Mouse (Mus musculus): ENCODE measurements at regions not wholly inside any gene's neighbourhood (a gene's known extent, or its start where the extent isn't known, plus 50 kb on each side); places are given as distances from the start of the nearest gene placed in this dataset.

DNA sequence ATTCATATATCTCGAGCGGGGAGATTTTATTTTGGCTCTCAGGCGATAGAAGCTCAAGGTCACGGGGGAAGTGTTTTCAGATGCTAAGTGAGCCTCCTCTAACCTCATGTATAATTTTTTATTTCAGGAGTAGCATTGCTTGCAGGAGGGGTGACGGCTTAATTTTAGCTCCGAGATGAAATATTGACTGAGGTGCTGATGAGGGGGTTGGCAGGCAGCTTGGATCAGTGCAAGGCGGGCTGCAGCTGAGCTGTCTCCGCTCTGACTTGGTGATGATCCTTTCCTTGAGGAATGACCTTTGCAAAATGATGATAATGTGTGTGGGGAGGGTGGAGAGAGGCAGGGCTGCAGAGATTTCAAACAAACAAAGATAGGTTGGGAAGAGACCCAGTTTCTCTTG lies 222.6 kb downstream of the Hhipl2 start:
- no peaks in the 10 kb centered on the region for H3K36me3 ChIP-seq (ENCODE audit: control insufficient read depth, insufficient read depth, low read length)
- WGBS = 47% methylated on average over 8 of the region's 8 CpGs
- H3K4me1 ChIP-seq (ENCODE audit: control insufficient read depth, insufficient read depth, low read length) = peaks cover 5% of the 10 kb centered on the region; the same call in 1 of the 2 replicates
- H3K9ac ChIP-seq (replicated peaks; ENCODE audit: low read length) = no peak overlapping the region
- H3K27me3 ChIP-seq (ENCODE audit: control insufficient read depth, insufficient read depth, low read length) = no peaks in the 10 kb centered on the region
- ATAC-seq (ENCODE audit: low FRiP score, low TSS enrichment) (peak; percentile 37; the same call in 1 of the 2 replicates), DNase-seq (peak; percentile 24)
- H3K4me3 ChIP-seq (replicated peaks; ENCODE audit: low read depth, low read length) = no peak overlapping the region
- peak overlapping the region; percentile 22; the same call in 1 of the 2 replicates for H3K27ac ChIP-seq (replicated peaks; ENCODE audit: low read depth, low read length)
- no peaks in the 10 kb centered on the region for H3K9me3 ChIP-seq (ENCODE audit: control insufficient read depth, low read length)
- H3K4me2 ChIP-seq (ENCODE audit: low read length) = 0 out of 2 replicates have a peak overlapping the region, but pooled peaks have one; percentile 4

DNA sequence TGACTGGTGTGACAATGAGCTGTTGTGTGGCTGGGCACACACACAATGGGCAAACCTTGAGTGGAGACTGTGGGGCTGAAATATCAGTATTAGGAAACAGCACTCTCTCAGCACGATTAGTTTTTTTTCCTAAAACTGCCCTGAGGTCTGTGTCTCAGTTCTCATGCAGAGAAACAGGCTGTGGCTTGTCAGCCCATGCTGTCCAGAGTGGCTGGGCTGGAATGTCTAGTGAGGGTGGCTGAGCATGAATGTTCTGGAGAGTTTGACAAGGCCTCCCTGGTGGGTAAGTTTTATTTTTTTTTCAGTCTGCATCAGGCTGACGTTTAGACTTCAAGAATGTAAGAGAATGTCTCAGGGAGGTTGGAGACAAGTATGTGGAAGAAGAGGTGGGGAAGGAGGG lies 226.0 kb downstream of the Hhipl2 start:
- Histone ChIP-seq H3K9me3 (ENCODE audit: control insufficient read depth, low read length) (no peaks in the 10 kb centered on the region), H3K36me3 (ENCODE audit: control insufficient read depth, insufficient read depth, low read length) (no peaks in the 10 kb centered on the region), H3K4me3 (replicated peaks; ENCODE audit: low read depth, low read length) (no peak overlapping the region), H3K4me1 (ENCODE audit: control insufficient read depth, insufficient read depth, low read length) (peaks cover 5% of the 10 kb centered on the region; the same call in 1 of the 2 replicates), H3K27me3 (ENCODE audit: control insufficient read depth, insufficient read depth, low read length) (no peaks in the 10 kb centered on the region), H3K27ac (replicated peaks; ENCODE audit: low read depth, low read length) (no peak overlapping the region), H3K4me2 (ENCODE audit: low read length) (no peak overlapping the region), H3K9ac (replicated peaks; ENCODE audit: low read length) (no peak overlapping the region)
- ATAC-seq (ENCODE audit: low FRiP score, low TSS enrichment) (no peak), DNase-seq (no peak)
- 67% methylated on average over 2 of the region's 2 CpGs for WGBS

DNA sequence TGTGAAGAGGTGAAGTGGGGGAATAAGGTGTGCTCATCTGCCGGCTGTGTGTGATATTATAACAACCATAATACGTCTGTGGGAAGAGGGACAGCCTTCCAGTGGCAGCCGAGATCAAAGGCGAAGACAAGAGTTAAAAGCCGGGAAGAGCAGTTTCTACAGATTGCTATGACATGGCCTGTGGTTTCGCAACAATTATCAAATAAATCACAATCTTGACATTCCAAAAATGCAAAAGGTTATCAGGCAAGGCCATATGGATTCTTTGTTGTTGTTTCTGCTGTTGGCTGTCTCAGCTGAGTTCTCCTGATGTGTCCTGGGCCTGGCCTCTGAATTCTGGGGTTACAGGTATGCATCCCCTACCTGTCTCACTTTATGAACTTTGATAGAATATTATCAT lies 235.9 kb downstream of the Hhipl2 start:
- H3K4me1 ChIP-seq (ENCODE audit: control insufficient read depth, insufficient read depth, low read length) = no peaks in the 10 kb centered on the region
- no peak overlapping the region for H3K9ac ChIP-seq (replicated peaks; ENCODE audit: low read length)
- H3K36me3 ChIP-seq (ENCODE audit: control insufficient read depth, insufficient read depth, low read length) = no peaks in the 10 kb centered on the region
- ATAC-seq (ENCODE audit: low FRiP score, low TSS enrichment) (no peak), DNase-seq (no peak)
- no peak overlapping the region for H3K4me3 ChIP-seq (replicated peaks; ENCODE audit: low read depth, low read length)
- no peaks in the 10 kb centered on the region for H3K9me3 ChIP-seq (ENCODE audit: control insufficient read depth, low read length)
- no peak overlapping the region for H3K27ac ChIP-seq (replicated peaks; ENCODE audit: low read depth, low read length)
- no peaks in the 10 kb centered on the region for H3K27me3 ChIP-seq (ENCODE audit: control insufficient read depth, insufficient read depth, low read length)
- H3K4me2 ChIP-seq (ENCODE audit: low read length) = no peak overlapping the region
- 86% methylated on average over 6 of the region's 6 CpGs for WGBS

DNA sequence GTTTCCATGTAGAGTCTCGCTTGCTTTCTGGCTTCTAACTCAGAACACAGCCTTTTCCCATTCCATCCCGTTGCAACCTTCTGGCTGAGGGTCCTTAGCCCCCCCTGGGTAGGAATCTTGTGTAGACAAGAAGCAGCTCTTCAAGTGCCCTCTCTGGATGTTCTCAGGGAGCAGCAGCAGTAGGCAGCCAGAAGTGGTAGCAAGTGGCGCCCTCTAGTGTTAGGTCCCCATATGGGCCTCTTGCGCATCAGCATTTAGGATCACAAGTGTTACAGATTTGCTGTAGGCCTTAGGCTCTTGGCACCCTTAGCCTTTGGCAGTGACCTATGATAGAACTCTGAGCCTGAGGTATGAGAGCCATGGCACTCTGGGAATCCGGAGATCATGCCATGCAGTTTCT lies 239.0 kb downstream of the Hhipl2 start:
- H3K4me2 ChIP-seq (ENCODE audit: low read length) = no peak overlapping the region
- H3K27ac ChIP-seq (replicated peaks; ENCODE audit: low read depth, low read length) = no peak overlapping the region
- 53% methylated on average over 5 of the region's 5 CpGs for WGBS
- no peaks in the 10 kb centered on the region for H3K27me3 ChIP-seq (ENCODE audit: control insufficient read depth, insufficient read depth, low read length)
- DNase-seq = peak; percentile 66
- no peak overlapping the region for H3K9ac ChIP-seq (replicated peaks; ENCODE audit: low read length)
- H3K36me3 ChIP-seq (ENCODE audit: control insufficient read depth, insufficient read depth, low read length) = no peaks in the 10 kb centered on the region
- ATAC-seq (ENCODE audit: low FRiP score, low TSS enrichment) = no peak
- H3K4me3 ChIP-seq (replicated peaks; ENCODE audit: low read depth, low read length) = no peak overlapping the region
- no peaks in the 10 kb centered on the region for H3K4me1 ChIP-seq (ENCODE audit: control insufficient read depth, insufficient read depth, low read length)
- H3K9me3 ChIP-seq (ENCODE audit: control insufficient read depth, low read length) = no peaks in the 10 kb centered on the region

DNA sequence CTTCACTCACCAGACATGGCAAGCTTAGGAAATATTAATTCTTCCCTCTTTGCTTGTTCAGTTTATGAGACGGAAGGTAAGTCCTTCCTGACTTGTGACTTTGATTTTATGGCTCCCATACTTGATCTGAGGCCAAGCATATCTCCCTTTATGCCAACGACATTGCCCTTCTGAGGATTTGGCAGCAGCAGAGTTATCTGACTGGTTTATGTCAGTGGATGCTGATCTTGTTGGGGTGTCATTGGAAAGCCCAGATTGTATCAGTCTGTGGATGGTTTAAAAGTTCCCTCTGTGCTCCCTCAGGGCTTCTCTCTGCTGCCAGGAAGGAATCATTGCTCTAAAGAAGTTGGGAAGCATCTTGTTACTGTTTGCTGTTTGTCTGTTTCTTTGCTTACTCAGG lies 242.5 kb downstream of the Hhipl2 start:
- no peaks in the 10 kb centered on the region for H3K36me3 ChIP-seq (ENCODE audit: control insufficient read depth, insufficient read depth, low read length)
- no peak overlapping the region for H3K27ac ChIP-seq (replicated peaks; ENCODE audit: low read depth, low read length)
- DNase-seq = no peak
- 87% methylated on average over 2 of the region's 2 CpGs for WGBS
- H3K4me2 ChIP-seq (ENCODE audit: low read length) = no peak overlapping the region
- H3K4me3 ChIP-seq (replicated peaks; ENCODE audit: low read depth, low read length) = no peak overlapping the region
- no peak for ATAC-seq (ENCODE audit: low FRiP score, low TSS enrichment)
- no peaks in the 10 kb centered on the region for H3K9me3 ChIP-seq (ENCODE audit: control insufficient read depth, low read length)
- no peaks in the 10 kb centered on the region for H3K4me1 ChIP-seq (ENCODE audit: control insufficient read depth, insufficient read depth, low read length)
- no peak overlapping the region for H3K9ac ChIP-seq (replicated peaks; ENCODE audit: low read length)
- H3K27me3 ChIP-seq (ENCODE audit: control insufficient read depth, insufficient read depth, low read length) = no peaks in the 10 kb centered on the region

DNA sequence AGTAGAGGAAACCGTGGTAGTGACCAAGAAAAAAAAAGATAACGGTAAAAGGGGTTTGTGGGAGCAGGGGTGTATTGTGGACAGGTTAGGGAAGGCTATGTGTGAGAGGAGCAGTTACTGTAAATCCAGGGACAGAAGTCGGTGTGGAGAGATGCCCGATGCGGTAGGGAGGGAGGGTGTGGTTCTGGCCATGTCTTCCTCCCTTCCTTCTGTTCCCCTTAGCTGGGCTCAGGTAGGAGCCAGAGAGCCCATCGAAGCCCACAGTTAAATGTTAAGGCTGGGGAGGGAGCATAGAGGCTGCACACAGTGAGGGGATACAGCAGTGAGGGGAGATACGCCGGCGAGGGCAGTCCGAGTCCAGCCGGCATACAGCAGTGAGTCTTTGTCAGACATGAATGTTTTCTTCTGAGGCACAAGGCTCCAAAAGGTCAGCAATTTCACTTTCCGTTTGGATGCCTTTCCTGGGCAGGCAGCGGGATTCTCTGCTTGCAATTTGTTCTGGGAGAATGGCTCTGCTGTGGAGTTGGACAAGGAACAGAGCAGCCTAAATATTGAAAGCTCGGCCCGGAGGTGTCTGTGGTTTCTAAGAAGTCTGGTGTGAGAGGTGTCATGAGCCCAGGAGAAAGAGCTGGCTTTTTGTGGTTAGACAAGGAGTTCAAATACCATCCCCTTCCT lies 244.5 kb downstream of the Hhipl2 start:
- WGBS = 87% methylated on average over 15 of the region's 15 CpGs
- Histone ChIP-seq H3K4me1 (ENCODE audit: control insufficient read depth, insufficient read depth, low read length) (no peaks in the 10 kb centered on the region), H3K4me3 (replicated peaks; ENCODE audit: low read depth, low read length) (no peak overlapping the region), H3K27me3 (ENCODE audit: control insufficient read depth, insufficient read depth, low read length) (no peaks in the 10 kb centered on the region), H3K9me3 (ENCODE audit: control insufficient read depth, low read length) (no peaks in the 10 kb centered on the region), H3K9ac (replicated peaks; ENCODE audit: low read length) (no peak overlapping the region), H3K36me3 (ENCODE audit: control insufficient read depth, insufficient read depth, low read length) (no peaks in the 10 kb centered on the region), H3K27ac (replicated peaks; ENCODE audit: low read depth, low read length) (no peak overlapping the region), H3K4me2 (ENCODE audit: low read length) (no peak overlapping the region)
- ATAC-seq (ENCODE audit: low FRiP score, low TSS enrichment) = no peak
- no peak for DNase-seq

DNA sequence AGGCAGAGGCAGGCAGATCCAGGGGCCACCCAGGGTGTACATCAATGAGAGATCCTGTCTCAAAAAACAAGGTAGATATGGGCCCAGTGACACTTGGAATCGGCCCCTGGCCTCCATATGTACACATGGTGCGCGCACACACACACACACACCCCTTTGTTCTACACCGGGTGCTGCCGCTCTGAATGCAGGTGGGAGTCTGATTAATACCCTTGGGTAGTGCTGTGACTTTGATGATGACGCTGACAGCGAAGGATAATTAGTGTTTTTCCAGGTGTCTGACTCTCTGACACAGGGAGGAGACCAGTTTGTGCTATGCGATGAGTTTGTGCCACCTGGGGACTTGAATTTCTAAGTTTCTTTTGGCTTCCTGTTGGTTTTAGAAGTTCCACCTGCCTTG lies 251.3 kb downstream of the Hhipl2 start:
- ATAC-seq (ENCODE audit: low FRiP score, low TSS enrichment) (no peak), DNase-seq (no peak)
- H3K36me3 ChIP-seq (ENCODE audit: control insufficient read depth, insufficient read depth, low read length) = no peaks in the 10 kb centered on the region
- no peaks in the 10 kb centered on the region for H3K9me3 ChIP-seq (ENCODE audit: control insufficient read depth, low read length)
- H3K27me3 ChIP-seq (ENCODE audit: control insufficient read depth, insufficient read depth, low read length) = no peaks in the 10 kb centered on the region
- no peaks in the 10 kb centered on the region for H3K4me1 ChIP-seq (ENCODE audit: control insufficient read depth, insufficient read depth, low read length)
- no peak overlapping the region for H3K4me2 ChIP-seq (ENCODE audit: low read length)
- no peak overlapping the region for H3K9ac ChIP-seq (replicated peaks; ENCODE audit: low read length)
- H3K4me3 ChIP-seq (replicated peaks; ENCODE audit: low read depth, low read length) = no peak overlapping the region
- WGBS = 81% methylated on average over 8 of the region's 8 CpGs
- H3K27ac ChIP-seq (replicated peaks; ENCODE audit: low read depth, low read length) = no peak overlapping the region

DNA sequence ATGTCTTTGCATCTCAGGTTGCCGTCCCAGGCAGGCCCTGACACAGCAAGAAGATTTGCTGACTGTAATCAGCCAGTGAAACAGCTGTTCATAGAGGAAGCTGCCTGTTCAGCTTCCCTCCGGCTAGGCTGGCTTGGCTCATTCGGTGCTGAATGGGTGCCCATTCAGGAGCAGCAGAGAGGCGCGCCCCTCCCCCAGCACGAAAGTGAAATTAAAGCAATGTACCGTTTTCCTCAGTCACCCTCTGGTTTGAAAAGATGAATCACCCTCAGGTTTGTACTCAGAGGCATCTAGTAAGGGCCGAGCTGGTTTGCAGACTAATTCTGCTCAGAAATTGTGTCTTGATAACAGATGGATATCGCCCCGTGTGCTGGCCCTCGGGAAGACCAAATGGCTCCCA lies 251.7 kb downstream of the Hhipl2 start:
- no peak overlapping the region for H3K4me3 ChIP-seq (replicated peaks; ENCODE audit: low read depth, low read length)
- no peak overlapping the region for H3K4me2 ChIP-seq (ENCODE audit: low read length)
- WGBS = 68% methylated on average over 11 of the region's 11 CpGs
- H3K9me3 ChIP-seq (ENCODE audit: control insufficient read depth, low read length) = no peaks in the 10 kb centered on the region
- no peak overlapping the region for H3K27ac ChIP-seq (replicated peaks; ENCODE audit: low read depth, low read length)
- H3K27me3 ChIP-seq (ENCODE audit: control insufficient read depth, insufficient read depth, low read length) = no peaks in the 10 kb centered on the region
- H3K36me3 ChIP-seq (ENCODE audit: control insufficient read depth, insufficient read depth, low read length) = no peaks in the 10 kb centered on the region
- no peak overlapping the region for H3K9ac ChIP-seq (replicated peaks; ENCODE audit: low read length)
- H3K4me1 ChIP-seq (ENCODE audit: control insufficient read depth, insufficient read depth, low read length) = no peaks in the 10 kb centered on the region
- DNase-seq (peak; percentile 29), ATAC-seq (ENCODE audit: low FRiP score, low TSS enrichment) (no peak)

DNA sequence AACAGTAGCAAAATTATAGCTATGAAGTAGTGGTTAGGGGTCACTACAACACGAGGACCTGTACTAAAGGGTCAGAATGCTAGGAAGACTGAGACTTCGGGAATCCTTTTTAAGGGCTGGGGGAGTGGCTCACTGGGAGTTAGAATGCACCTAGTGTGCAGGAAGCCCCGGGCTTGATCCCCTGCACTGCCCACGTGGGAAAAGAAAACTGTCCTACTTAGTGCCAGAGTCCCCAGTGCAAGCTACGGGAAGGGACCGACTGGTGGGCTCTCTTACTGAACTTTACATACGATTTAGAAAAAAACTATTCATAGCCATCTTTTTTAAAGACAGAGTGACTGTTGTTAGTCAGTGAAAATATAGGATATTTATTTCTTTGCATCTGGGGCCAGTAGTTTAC lies 252.5 kb downstream of the Hhipl2 start:
- DNase-seq = no peak
- 70% methylated on average over 7 of the region's 7 CpGs for WGBS
- no peaks in the 10 kb centered on the region for H3K36me3 ChIP-seq (ENCODE audit: control insufficient read depth, insufficient read depth, low read length)

More for the DNA sequence above, 252.5 kb downstream of the Hhipl2 start:
- no peak for ATAC-seq (ENCODE audit: low FRiP score, low TSS enrichment)
- no peaks in the 10 kb centered on the region for H3K9me3 ChIP-seq (ENCODE audit: control insufficient read depth, low read length)
- H3K27me3 ChIP-seq (ENCODE audit: control insufficient read depth, insufficient read depth, low read length) = no peaks in the 10 kb centered on the region
- H3K4me3 ChIP-seq (replicated peaks; ENCODE audit: low read depth, low read length) = no peak overlapping the region
- H3K9ac ChIP-seq (replicated peaks; ENCODE audit: low read length) = no peak overlapping the region
- H3K4me1 ChIP-seq (ENCODE audit: control insufficient read depth, insufficient read depth, low read length) = no peaks in the 10 kb centered on the region
- H3K27ac ChIP-seq (replicated peaks; ENCODE audit: low read depth, low read length) = no peak overlapping the region
- no peak overlapping the region for H3K4me2 ChIP-seq (ENCODE audit: low read length)

Data from midbrain, embryonic 14.5 days (tissue).